Mouse (Mus musculus): ENCODE results near the gene Cyp2d11. TPM values are rescaled to one million over a fixed set of nuclear protein-coding genes. Genes with fewer than 3 reads are reported as not detected.

Gene Cyp2d11
- polyA plus RNA-seq, 1 experiment from 2014 or later = not detected

- peaks cover 40% of the 10 kb centered on the region for H3K36me3 ChIP-seq (replicated peaks)
- H3K9me3 ChIP-seq (replicated peaks) = no peaks in the 10 kb centered on the region
- no peak overlapping the region; the same call in 1 of the 2 replicates for H3K9ac ChIP-seq
- no peaks in the 10 kb centered on the region for H3K27me3 ChIP-seq
- H3K4me1 ChIP-seq (replicated peaks) = peaks cover 81% of the 10 kb centered on the region
- no peak for ATAC-seq (ENCODE audit: insufficient read depth)
- no peak overlapping the region for H3K4me2 ChIP-seq
- WGBS (ENCODE audit: insufficient replicate concordance) = 88% methylated on average over 4 of the region's 4 CpGs
- no peak overlapping the region for H3K4me3 ChIP-seq (replicated peaks)
- peak overlapping the region; percentile 77 for H3K27ac ChIP-seq (replicated peaks)
Observed at GRCm38 (mm10) chr15:82350349-82350748, 43.5 kb downstream of the Cyp2d11 start.

- Histone ChIP-seq H3K9me3 (replicated peaks) (no peaks in the 10 kb centered on the region), H3K4me3 (replicated peaks) (no peak overlapping the region), H3K27me3 (no peaks in the 10 kb centered on the region), H3K4me2 (no peak overlapping the region), H3K9ac (no peak overlapping the region), H3K4me1 (replicated peaks) (peaks cover 85% of the 10 kb centered on the region), H3K36me3 (replicated peaks) (peaks cover 54% of the 10 kb centered on the region), H3K27ac (replicated peaks) (peak overlapping the region; percentile 77)
- 82% methylated on average over 2 of the region's 2 CpGs for WGBS (ENCODE audit: insufficient replicate concordance)
- no peak for ATAC-seq (ENCODE audit: insufficient read depth)
Observed at GRCm38 (mm10) chr15:82348999-82349341, 44.9 kb downstream of the Cyp2d11 start.

GRCm38 (mm10) chr15:82348258-82348998 is 45.4 kb downstream of the Cyp2d11 start:
- WGBS (ENCODE audit: insufficient replicate concordance) = 71% methylated on average over 8 of the region's 8 CpGs
- H3K4me3 ChIP-seq (replicated peaks) = no peak overlapping the region
- no peak for ATAC-seq (ENCODE audit: insufficient read depth)
- H3K4me2 ChIP-seq = peak overlapping the region; percentile 84
- H3K9me3 ChIP-seq (replicated peaks) = no peaks in the 10 kb centered on the region
- H3K4me1 ChIP-seq (replicated peaks) = peaks cover 90% of the 10 kb centered on the region
- H3K9ac ChIP-seq = no peak overlapping the region
- peak overlapping the region; percentile 77 for H3K27ac ChIP-seq (replicated peaks)
- peaks cover 60% of the 10 kb centered on the region for H3K36me3 ChIP-seq (replicated peaks)
- H3K27me3 ChIP-seq = no peaks in the 10 kb centered on the region

GRCm38 (mm10) chr15:82347852-82348251 is 46.0 kb downstream of the Cyp2d11 start:
- H3K4me2 ChIP-seq = peak overlapping the region; percentile 84
- peak overlapping the region; percentile 82 for H3K4me3 ChIP-seq (replicated peaks)
- WGBS (ENCODE audit: insufficient replicate concordance) = 89% methylated on average over 12 of the region's 12 CpGs
- H3K27ac ChIP-seq (replicated peaks) = peak overlapping the region; percentile 77
- ATAC-seq (ENCODE audit: insufficient read depth) = no peak
- H3K9me3 ChIP-seq (replicated peaks) = no peaks in the 10 kb centered on the region
- H3K4me1 ChIP-seq (replicated peaks) = peaks cover 92% of the 10 kb centered on the region
- H3K27me3 ChIP-seq = no peaks in the 10 kb centered on the region
- H3K9ac ChIP-seq = 0 out of 2 replicates have a peak overlapping the region, but pooled peaks have one; percentile 77
- H3K36me3 ChIP-seq (replicated peaks) = peaks cover 65% of the 10 kb centered on the region

GRCm38 (mm10) chr15:82347303-82347676 is 46.5 kb downstream of the Cyp2d11 start:
- H3K4me3 ChIP-seq (replicated peaks) = peak overlapping the region; percentile 82
- H3K9ac ChIP-seq = peak overlapping the region; percentile 77
- peak overlapping the region; percentile 84 for H3K4me2 ChIP-seq
- peak overlapping the region; percentile 96 for H3K27ac ChIP-seq (replicated peaks)
- peaks cover 92% of the 10 kb centered on the region for H3K4me1 ChIP-seq (replicated peaks)
- no peaks in the 10 kb centered on the region for H3K27me3 ChIP-seq
- no peaks in the 10 kb centered on the region for H3K9me3 ChIP-seq (replicated peaks)
- peaks cover 65% of the 10 kb centered on the region for H3K36me3 ChIP-seq (replicated peaks)
- ATAC-seq (ENCODE audit: insufficient read depth) = no peak
- 60% methylated on average over 4 of the region's 4 CpGs for WGBS (ENCODE audit: insufficient replicate concordance)

- H3K4me2 ChIP-seq = peak overlapping the region; percentile 84
- peak overlapping the region; percentile 96 for H3K27ac ChIP-seq (replicated peaks)
Observed at GRCm38 (mm10) chr15:82346580-82347302, 47.1 kb downstream of the Cyp2d11 start.

GRCm38 (mm10) chr15:82345820-82346470 is 47.9 kb downstream of the Cyp2d11 start:
- H3K9me3 ChIP-seq (replicated peaks) = no peaks in the 10 kb centered on the region
- H3K36me3 ChIP-seq (replicated peaks) = peaks cover 63% of the 10 kb centered on the region
- WGBS (ENCODE audit: insufficient replicate concordance) = under 1% methylated on average over 51 of the region's 51 CpGs
- ATAC-seq (ENCODE audit: insufficient read depth) = peak; percentile 86
- no peaks in the 10 kb centered on the region for H3K27me3 ChIP-seq
- peaks cover 89% of the 10 kb centered on the region for H3K4me1 ChIP-seq (replicated peaks)
- peak overlapping the region; percentile 77 for H3K9ac ChIP-seq
- H3K27ac ChIP-seq (replicated peaks) = peak overlapping the region; percentile 96
- H3K4me2 ChIP-seq = peak overlapping the region; percentile 84
- H3K4me3 ChIP-seq (replicated peaks) = peak overlapping the region; percentile 82

More at GRCm38 (mm10) chr15:82346580-82347302, 47.1 kb downstream of the Cyp2d11 start:
- 35% methylated on average over 14 of the region's 14 CpGs for WGBS (ENCODE audit: insufficient replicate concordance)
- Histone ChIP-seq H3K9ac (peak overlapping the region; percentile 77), H3K27me3 (no peaks in the 10 kb centered on the region), H3K36me3 (replicated peaks) (peaks cover 65% of the 10 kb centered on the region), H3K4me3 (replicated peaks) (peak overlapping the region; percentile 82), H3K4me1 (replicated peaks) (peaks cover 90% of the 10 kb centered on the region), H3K9me3 (replicated peaks) (no peaks in the 10 kb centered on the region)
- ATAC-seq (ENCODE audit: insufficient read depth) = no peak

- Histone ChIP-seq H3K27me3 (no peaks in the 10 kb centered on the region), H3K4me2 (peak overlapping the region; percentile 84), H3K9me3 (replicated peaks) (no peaks in the 10 kb centered on the region), H3K4me3 (replicated peaks) (peak overlapping the region; percentile 71), H3K36me3 (replicated peaks) (peaks cover 53% of the 10 kb centered on the region), H3K9ac (peak overlapping the region; percentile 83), H3K27ac (replicated peaks) (peak overlapping the region; percentile 100), H3K4me1 (replicated peaks) (peaks cover 89% of the 10 kb centered on the region)
- no peak for ATAC-seq (ENCODE audit: insufficient read depth)
- 48% methylated on average over 6 of the region's 6 CpGs for WGBS (ENCODE audit: insufficient replicate concordance)
Observed at GRCm38 (mm10) chr15:82344971-82345370, 48.9 kb downstream of the Cyp2d11 start.

- peaks cover 87% of the 10 kb centered on the region for H3K4me1 ChIP-seq (replicated peaks)
Observed at GRCm38 (mm10) chr15:82343368-82344287, 50.2 kb downstream of the Cyp2d11 start.

GRCm38 (mm10) chr15:82342543-82342935 is 51.3 kb downstream of the Cyp2d11 start:
- Histone ChIP-seq H3K27me3 (no peaks in the 10 kb centered on the region), H3K27ac (replicated peaks) (peak overlapping the region; percentile 100), H3K9ac (peak overlapping the region; percentile 83), H3K4me1 (replicated peaks) (peaks cover 85% of the 10 kb centered on the region), H3K9me3 (replicated peaks) (no peaks in the 10 kb centered on the region), H3K4me2 (peak overlapping the region; percentile 84), H3K4me3 (replicated peaks) (peak overlapping the region; percentile 71), H3K36me3 (replicated peaks) (peaks cover 29% of the 10 kb centered on the region)
- ATAC-seq (ENCODE audit: insufficient read depth) = no peak
- 32% methylated on average over 5 of the region's 5 CpGs for WGBS (ENCODE audit: insufficient replicate concordance)

More at GRCm38 (mm10) chr15:82343368-82344287, 50.2 kb downstream of the Cyp2d11 start:
- Histone ChIP-seq H3K27ac (replicated peaks) (peak overlapping the region; percentile 100), H3K9ac (peak overlapping the region; percentile 83), H3K36me3 (replicated peaks) (peaks cover 39% of the 10 kb centered on the region), H3K4me3 (replicated peaks) (peak overlapping the region; percentile 71), H3K4me2 (peak overlapping the region; percentile 84), H3K27me3 (no peaks in the 10 kb centered on the region), H3K9me3 (replicated peaks) (no peaks in the 10 kb centered on the region)
- ATAC-seq (ENCODE audit: insufficient read depth) = no peak
- WGBS (ENCODE audit: insufficient replicate concordance) = 82% methylated on average over 27 of the region's 27 CpGs
